Mouse (Mus musculus) midbrain, postnatal 0 days (tissue): ENCODE measurements around the gene Parvg. TPM values are rescaled to one million over a fixed set of nuclear protein-coding genes. Genes with fewer than 3 reads are reported as not detected.

Experiments used
- ATAC-seq: fragments of 200-750 bp; cut with Nextera tagmentation; 2 replicates; pipeline ENCODE4 v1.8.0; 2017; ENCODE audit warnings: moderate number of reproducible peaks, mild to moderate bottlenecking, moderate TSS enrichment, moderate library complexity; ENCODE audit not compliant: low FRiP score
- DNase-seq: peaks from one replicate; pipeline ENCODE4 v3.0.0-alpha.2; 2015; ENCODE audit warnings: low spot score
- H3K27ac ChIP-seq: fragments of 300-500 bp; sonication (generic); 2 replicates; pipeline ENCODE4 v1.5.1; 2014; ENCODE audit warnings: low read depth, mild to moderate bottlenecking, low read length, mixed read lengths
- H3K27me3 ChIP-seq: fragments of 300-500 bp; sonication (generic); 2 replicates; pipeline ENCODE4 v1.6.1; 2014; ENCODE audit warnings: low read length, control low read depth, mixed read lengths; ENCODE audit not compliant: insufficient read depth
- H3K36me3 ChIP-seq: fragments of 300-500 bp; sonication (generic); 2 replicates; pipeline ENCODE4 v1.6.1; 2014; ENCODE audit warnings: low read length, control low read depth, mixed read lengths; ENCODE audit not compliant: insufficient read depth
- H3K4me1 ChIP-seq: fragments of 300-500 bp; sonication (generic); 2 replicates; pipeline ENCODE4 v1.6.1; 2014; ENCODE audit warnings: mild to moderate bottlenecking, control low read depth, antibody characterized with exemption, low read length, mixed read lengths; ENCODE audit not compliant: insufficient read depth
- H3K4me2 ChIP-seq: fragments of 300-500 bp; sonication (generic); 2 replicates; pipeline ENCODE4 v1.6.1; 2014; ENCODE audit warnings: low read depth, mild to moderate bottlenecking, low read length, mixed read lengths; ENCODE audit not compliant: poor library complexity, severe bottlenecking
- H3K4me3 ChIP-seq: fragments of 300-500 bp; sonication (generic); 2 replicates; pipeline ENCODE4 v1.5.1; 2014; ENCODE audit warnings: low read depth, mild to moderate bottlenecking, low read length, moderate library complexity
- H3K9ac ChIP-seq: fragments of 300-500 bp; sonication (generic); replicated peaks from 2 replicates; pipeline ENCODE4 v1.6.1; 2014; ENCODE audit warnings: mild to moderate bottlenecking, low read length, moderate library complexity, mixed read lengths; ENCODE audit not compliant: poor library complexity, severe bottlenecking
- H3K9me3 ChIP-seq: fragments of 300-500 bp; sonication (generic); 2 replicates; pipeline ENCODE4 v1.6.1; 2016; ENCODE audit warnings: low read length, control low read depth
- CTCF ChIP-seq: IDR thresholded peaks from 2 replicates; pipeline ENCODE4 v1.5.1; 2016; ENCODE audit warnings: antibody characterized with exemption, mild to moderate bottlenecking
- WGBS: fragments of 180-500 bp; shearing (Covaris S2); extraction: QIAGEN DNeasy Blood & Tissue Kit; methylation state at CpG from one replicate; pipeline ENCODE4 v1.1.7; 2014; 5-methylcytosine and 5-hydroxymethylcytosine counted together
- polyA plus RNA-seq: library from polyadenylated mRNA; unstranded; fragments of >200 nt; fragmentation: Nextera tagmentation; extraction: Ambion mirVana; gene quantifications from 2 replicates; pipeline ENCODE4 v1.2.1, GENCODE M21; 2015
- total RNA-seq: library from RNA; depleted of rRNA; stranded (reverse); fragments of >200 nt; gene quantifications from 2 replicates; pipeline ENCODE4 v1.2.3, GENCODE M21; 2014; rRNA removed

The Parvg gene
- total and polyA plus RNA-seq, 2 experiments from 2014 or later = 1.7 TPM

DNA sequence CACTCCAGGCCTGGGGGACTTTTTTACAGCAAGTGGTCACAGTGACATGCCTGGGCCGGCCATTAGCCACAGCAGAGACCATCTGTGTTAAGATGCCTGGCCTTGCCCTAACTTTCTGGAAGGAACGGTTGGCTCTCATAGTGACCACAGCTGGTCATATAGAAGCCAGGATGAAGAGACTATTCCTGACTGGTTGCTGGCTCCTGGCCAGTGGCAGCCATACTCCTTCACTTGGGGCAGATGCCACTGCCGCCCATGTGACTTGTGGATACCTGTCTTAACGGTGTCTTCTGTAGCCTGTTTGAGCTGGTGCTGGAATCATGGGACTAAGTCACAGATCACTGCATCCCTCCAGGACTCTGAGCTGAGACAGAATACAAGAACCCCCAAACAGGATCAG lies 68.3 kb downstream of the Parvg start:
- H3K36me3 ChIP-seq = 0 out of 2 replicates have a peak, but pooled peaks cover 2% of the 10 kb centered on the region
- H3K4me3 ChIP-seq = no peak overlapping the region
- H3K27me3 ChIP-seq = no peaks in the 10 kb centered on the region
- no peak overlapping the region for H3K27ac ChIP-seq
- no peaks in the 10 kb centered on the region for H3K9me3 ChIP-seq
- 95% methylated on average over 4 of the region's 4 CpGs for WGBS
- no peak overlapping the region for H3K4me2 ChIP-seq
- no peak overlapping the region for H3K9ac ChIP-seq
- no peak for DNase-seq
- no peak for ATAC-seq
- no peak for TF ChIP-seq CTCF
- peaks cover 6% of the 10 kb centered on the region for H3K4me1 ChIP-seq

Other genes starting within 250 kb of the Parvg start
- 197 and 208 TPM in 2 replicates for gene Sult4a1, start 218.3 kb upstream of the Parvg start, total RNA-seq
- 139 and 150 TPM in 2 replicates for gene Sult4a1, start 218.3 kb upstream of the Parvg start, polyA plus RNA-seq
- not detected in 2 replicates for gene Pnpla5, start 200.9 kb upstream of the Parvg start, total RNA-seq
- gene Pnpla5, start 200.9 kb upstream of the Parvg start, polyA plus RNA-seq = not detected in 2 replicates
- 6.9 and 7.3 TPM in 2 replicates for gene Pnpla3, start 156.2 kb upstream of the Parvg start, total RNA-seq
- gene Pnpla3, start 156.2 kb upstream of the Parvg start, polyA plus RNA-seq = 5.1 and 5.4 TPM in 2 replicates
- gene Samm50, start 131.8 kb upstream of the Parvg start, total RNA-seq = 38.9 and 39.7 TPM in 2 replicates
- gene Samm50, start 131.8 kb upstream of the Parvg start, polyA plus RNA-seq = 88.1 and 90.9 TPM in 2 replicates
- gene Parvb, start 92.0 kb upstream of the Parvg start, total RNA-seq = 9.6 and 14.0 TPM in 2 replicates
- gene Parvb, start 92.0 kb upstream of the Parvg start, polyA plus RNA-seq = 4.3 and 5.8 TPM in 2 replicates
- gene Shisal1, start 123.1 kb downstream of the Parvg start, total RNA-seq = 50.0 and 73.5 TPM in 2 replicates
- 18.1 and 20.4 TPM in 2 replicates for gene Shisal1, start 123.1 kb downstream of the Parvg start, polyA plus RNA-seq
- gene Rtl6, start 233.8 kb downstream of the Parvg start, total RNA-seq = 85.5 and 90.3 TPM in 2 replicates
- gene Rtl6, start 233.8 kb downstream of the Parvg start, polyA plus RNA-seq = 52.9 and 55.9 TPM in 2 replicates